Mouse (Mus musculus): ENCODE results near the gene Pde3a. TPM values are rescaled to one million over a fixed set of nuclear protein-coding genes. Genes with fewer than 3 reads are reported as not detected.

The Pde3a gene
- total and polyA plus RNA-seq, 3 experiments, result 18.0 to 72.3 (median 64.6) TPM

GRCm38 (mm10) chr6:141525787-141526186 is 276.7 kb downstream of the Pde3a start:
- 100% methylated on average over 1 of the region's 1 CpGs for WGBS
- H3K4me3 ChIP-seq, result no peak overlapping the region
- no peaks in the 10 kb centered on the region for H3K4me1 ChIP-seq (ENCODE audit: control insufficient read depth, insufficient read depth, low read length)
- H3K36me3 ChIP-seq (ENCODE audit: control insufficient read depth, insufficient read depth, low read length), result no peaks in the 10 kb centered on the region
- no peak overlapping the region for H3K9ac ChIP-seq (ENCODE audit: low read depth, low read length)
- TF ChIP-seq CTCF (IDR thresholded peaks at IDR 0.05) (no peak), POLR2A (IDR thresholded peaks at IDR 0.05; ENCODE audit: insufficient read depth, low read depth, low read length) (no peak), EP300 (IDR thresholded peaks at IDR 0.05; ENCODE audit: insufficient read depth, low read depth, low read length) (no peak)
- intact Hi-C loops (cut with DNase I), result no loop called here
- no peaks in the 10 kb centered on the region for H3K27me3 ChIP-seq (ENCODE audit: control insufficient read depth, insufficient read depth, low read length)
- no peak for DNase-seq
- H3K27ac ChIP-seq, result no peak overlapping the region
- no peaks in the 10 kb centered on the region for H3K79me2 ChIP-seq (replicated peaks; ENCODE audit: control insufficient read depth, insufficient read depth, low read length)

DNA sequence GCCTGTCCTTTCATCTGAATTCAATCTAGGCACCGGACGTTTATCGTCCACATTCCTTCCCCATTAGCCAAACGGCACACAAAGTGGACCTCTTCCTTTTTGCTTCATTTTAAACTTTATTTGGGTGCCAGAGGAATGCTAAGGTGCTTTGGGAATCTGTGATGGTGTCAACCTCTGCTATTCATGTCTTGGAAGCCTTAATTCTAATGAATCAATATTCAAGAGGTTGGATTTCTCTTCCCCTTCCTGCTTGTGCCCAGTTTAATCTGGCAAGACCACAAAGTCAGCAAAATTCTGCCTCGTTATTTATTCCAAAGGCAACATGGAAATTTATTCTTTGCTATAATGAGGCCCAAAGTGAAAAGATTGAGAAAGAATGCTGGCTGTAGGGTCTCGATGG is 281.8 kb downstream of the Pde3a start:
- TF ChIP-seq POLR2A (IDR thresholded peaks at IDR 0.05; ENCODE audit: insufficient read depth, low read depth, low read length) (no peak), EP300 (IDR thresholded peaks at IDR 0.05; ENCODE audit: insufficient read depth, low read depth, low read length) (no peak), CTCF (IDR thresholded peaks at IDR 0.05) (no peak)
- WGBS, result 69% methylated on average over 6 of the region's 6 CpGs
- no peaks in the 10 kb centered on the region for H3K27me3 ChIP-seq (ENCODE audit: control insufficient read depth, insufficient read depth, low read length)
- DNase-seq, result no peak
- no peak overlapping the region for H3K9ac ChIP-seq (ENCODE audit: low read depth, low read length)
- no peaks in the 10 kb centered on the region for H3K4me1 ChIP-seq (ENCODE audit: control insufficient read depth, insufficient read depth, low read length)
- H3K27ac ChIP-seq, result no peak overlapping the region
- H3K36me3 ChIP-seq (ENCODE audit: control insufficient read depth, insufficient read depth, low read length), result no peaks in the 10 kb centered on the region
- no peak overlapping the region for H3K4me3 ChIP-seq
- intact Hi-C loops (cut with DNase I), result no loop called here
- no peaks in the 10 kb centered on the region for H3K79me2 ChIP-seq (replicated peaks; ENCODE audit: control insufficient read depth, insufficient read depth, low read length)

DNA sequence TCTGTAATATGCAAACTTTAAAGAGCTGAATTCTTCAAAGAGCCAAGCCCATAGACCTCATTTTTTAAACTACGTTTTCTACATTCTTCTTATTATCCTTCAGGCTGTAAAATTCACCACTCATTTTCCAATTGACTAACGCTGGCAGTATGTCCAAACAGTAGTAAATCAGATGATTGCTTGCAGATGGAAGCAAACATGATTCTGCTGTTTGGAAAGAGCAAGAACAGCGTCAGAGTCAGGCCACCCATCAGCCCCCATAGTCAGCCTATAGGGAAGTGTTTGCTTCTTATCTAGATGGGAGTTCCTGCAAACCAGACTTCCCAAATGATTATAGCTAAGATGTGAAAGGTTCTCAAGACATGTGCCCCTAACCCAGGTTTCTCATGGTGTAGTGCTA is 288.2 kb downstream of the Pde3a start:
- Histone ChIP-seq H3K79me2 (replicated peaks; ENCODE audit: control insufficient read depth, insufficient read depth, low read length) (no peaks in the 10 kb centered on the region), H3K4me3 (no peak overlapping the region), H3K4me1 (ENCODE audit: control insufficient read depth, insufficient read depth, low read length) (peaks cover 1% of the 10 kb centered on the region; the same call in 1 of the 2 replicates), H3K27me3 (ENCODE audit: control insufficient read depth, insufficient read depth, low read length) (no peaks in the 10 kb centered on the region), H3K27ac (no peak overlapping the region), H3K9ac (ENCODE audit: low read depth, low read length) (no peak overlapping the region), H3K36me3 (ENCODE audit: control insufficient read depth, insufficient read depth, low read length) (no peaks in the 10 kb centered on the region)
- DNase-seq, result no peak
- intact Hi-C loops (cut with DNase I), result no loop called here
- WGBS, result 56% methylated on average over 3 of the region's 3 CpGs
- TF ChIP-seq EP300 (IDR thresholded peaks at IDR 0.05; ENCODE audit: insufficient read depth, low read depth, low read length), result no peak
- TF ChIP-seq POLR2A (IDR thresholded peaks at IDR 0.05; ENCODE audit: insufficient read depth, low read depth, low read length), result no peak
- no peak for TF ChIP-seq CTCF (IDR thresholded peaks at IDR 0.05)

- intact Hi-C loops (cut with DNase I), result no loop called here
- peak overlapping the region; percentile 38 for H3K27ac ChIP-seq
- TF ChIP-seq CTCF (IDR thresholded peaks at IDR 0.05) (no peak), POLR2A (IDR thresholded peaks at IDR 0.05; ENCODE audit: insufficient read depth, low read depth, low read length) (no peak), EP300 (IDR thresholded peaks at IDR 0.05; ENCODE audit: insufficient read depth, low read depth, low read length) (no peak)
- WGBS, result 65% methylated on average over 1 of the region's 1 CpGs
- no peak overlapping the region for H3K9ac ChIP-seq (ENCODE audit: low read depth, low read length)
- H3K36me3 ChIP-seq (ENCODE audit: control insufficient read depth, insufficient read depth, low read length), result no peaks in the 10 kb centered on the region
- no peaks in the 10 kb centered on the region for H3K79me2 ChIP-seq (replicated peaks; ENCODE audit: control insufficient read depth, insufficient read depth, low read length)
- DNase-seq, result peak in 1 of 2 experiments; percentile 16
- H3K4me3 ChIP-seq, result no peak overlapping the region
- no peaks in the 10 kb centered on the region for H3K27me3 ChIP-seq (ENCODE audit: control insufficient read depth, insufficient read depth, low read length)
- H3K4me1 ChIP-seq (ENCODE audit: control insufficient read depth, insufficient read depth, low read length), result peaks cover 1% of the 10 kb centered on the region; the same call in 1 of the 2 replicates
Observed at GRCm38 (mm10) chr6:141541136-141541535, 292.1 kb downstream of the Pde3a start.

- H3K36me3 ChIP-seq (ENCODE audit: control insufficient read depth, insufficient read depth, low read length), result no peaks in the 10 kb centered on the region
- WGBS, result 83% methylated on average over 7 of the region's 7 CpGs
- no peak overlapping the region for H3K4me3 ChIP-seq
- TF ChIP-seq CTCF (IDR thresholded peaks at IDR 0.05) (no peak), POLR2A (IDR thresholded peaks at IDR 0.05; ENCODE audit: insufficient read depth, low read depth, low read length) (no peak), EP300 (IDR thresholded peaks at IDR 0.05; ENCODE audit: insufficient read depth, low read depth, low read length) (no peak)
- H3K27ac ChIP-seq, result no peak overlapping the region
- intact Hi-C loops (cut with DNase I), result no loop called here
- no peaks in the 10 kb centered on the region for H3K79me2 ChIP-seq (replicated peaks; ENCODE audit: control insufficient read depth, insufficient read depth, low read length)
- no peak overlapping the region for H3K9ac ChIP-seq (ENCODE audit: low read depth, low read length)
- no peaks in the 10 kb centered on the region for H3K27me3 ChIP-seq (ENCODE audit: control insufficient read depth, insufficient read depth, low read length)
- DNase-seq, result no peak
- peaks cover 1% of the 10 kb centered on the region; the same call in 1 of the 2 replicates for H3K4me1 ChIP-seq (ENCODE audit: control insufficient read depth, insufficient read depth, low read length)
Observed at GRCm38 (mm10) chr6:141543344-141543743, 294.3 kb downstream of the Pde3a start.
